Mouse (Mus musculus) CH12.LX (cell line): Measurements from ENCODE around the gene Diaph2. TPM values are rescaled to one million over a fixed set of nuclear protein-coding genes. Genes with fewer than 3 reads are reported as not detected.

Source experiments
- DNase-seq: peaks from one replicate; pipeline ENCODE4 v3.0.0-alpha.2; 2013; ENCODE audit errors: extremely low read depth
- H3K27ac ChIP-seq: 2 replicates; pipeline ENCODE4 v1.5.1; 2012; ENCODE audit warnings: low read depth, mild to moderate bottlenecking, control low read depth, moderate library complexity; ENCODE audit not compliant: insufficient read depth
- H3K27me3 ChIP-seq: replicated peaks from 2 replicates; pipeline ENCODE3; 2012; ENCODE audit warnings: inconsistent platforms
- H3K36me3 ChIP-seq, 2 experiments: replicated peaks in 1 of 2; 2 replicates each; pipeline versions ENCODE3 to v1.6.1; 2012; ENCODE audit warnings: inconsistent platforms in 1 of 2, low read length in 1 of 2, mild to moderate bottlenecking in 1 of 2, mixed read lengths in 1 of 2, moderate library complexity in 1 of 2; ENCODE audit not compliant: control insufficient read depth in 1 of 2, insufficient read depth in 1 of 2
- H3K4me1 ChIP-seq, 2 experiments: 2 replicates each; pipeline ENCODE4 v1.6.1; 2012; ENCODE audit warnings: inconsistent platforms in 1 of 2, moderate library complexity in 1 of 2; ENCODE audit not compliant: insufficient read depth in 2 of 2, control insufficient read depth in 1 of 2
- H3K4me2 ChIP-seq: 2 replicates; pipeline ENCODE4 v1.6.1; 2012; ENCODE audit warnings: low read depth, mild to moderate bottlenecking, control low read depth; ENCODE audit not compliant: poor library complexity, insufficient read depth, severe bottlenecking
- H3K4me3 ChIP-seq, 3 experiments: fragments of 150-350 bp in 1 of 3; sonication (generic) in 1 of 3; replicated peaks in 1 of 3; 2 replicates each; pipeline versions ENCODE3 to v1.5.1; 2011 to 2012; ENCODE audit warnings: low read depth in 2 of 3, low read length in 2 of 3, mild to moderate bottlenecking in 2 of 3, moderate library complexity in 2 of 3, control low read depth in 1 of 3, improper control_type of control experiment in 1 of 3, inconsistent platforms in 1 of 3, mixed read lengths in 1 of 3; ENCODE audit not compliant: poor library complexity in 1 of 3
- H3K79me2 ChIP-seq: replicated peaks from 2 replicates; pipeline ENCODE4 v1.6.1; 2012; ENCODE audit warnings: mild to moderate bottlenecking, moderate library complexity; ENCODE audit not compliant: control insufficient read depth, poor library complexity, insufficient read depth, severe bottlenecking; ENCODE audit errors: extremely low read depth
- H3K9ac ChIP-seq: 2 replicates; pipeline ENCODE4 v1.6.1; 2012; ENCODE audit warnings: low read depth, mild to moderate bottlenecking, control low read depth, moderate library complexity; ENCODE audit not compliant: insufficient read depth
- H3K9me3 ChIP-seq: replicated peaks from 2 replicates; pipeline ENCODE3; 2012; ENCODE audit warnings: low read length, inconsistent platforms, mixed read lengths
- BHLHE40 ChIP-seq: IDR thresholded peaks from 2 replicates; pipeline ENCODE4 v1.6.1; 2011; ENCODE audit warnings: mild to moderate bottlenecking, low read depth, low read length, improper control_type of control experiment
- CHD1 ChIP-seq: IDR thresholded peaks from 2 replicates; pipeline ENCODE4 v1.6.1; 2012; ENCODE audit warnings: low read depth, low read length, improper control_type of control experiment, inconsistent platforms
- CTCF ChIP-seq, 2 experiments: IDR thresholded peaks in 1 of 2; conservative IDR thresholded peaks in 1 of 2; 2 replicates each; pipeline ENCODE4 v1.5.1; 2011 to 2012; ENCODE audit warnings: low read depth in 2 of 2, low read length in 2 of 2, improper control_type of control experiment in 1 of 2, inconsistent platforms in 1 of 2, mild to moderate bottlenecking in 1 of 2, moderate library complexity in 1 of 2
- E2F4 ChIP-seq: IDR thresholded peaks from 2 replicates; pipeline ENCODE4 v1.6.1; 2011; ENCODE audit warnings: low read depth, low read length, improper control_type of control experiment; ENCODE audit not compliant: insufficient replicate concordance
- ELF1 ChIP-seq: IDR thresholded peaks from 2 replicates; pipeline ENCODE4 v1.6.1; 2014; ENCODE audit warnings: low read depth, mild to moderate bottlenecking, inconsistent platforms, low read length, improper control_type of control experiment
- ETS1 ChIP-seq: conservative IDR thresholded peaks from 2 replicates; pipeline ENCODE4 v1.6.1; 2012; ENCODE audit warnings: low read depth, mild to moderate bottlenecking, inconsistent platforms, low read length, improper control_type of control experiment, moderate library complexity
- GABPA ChIP-seq: IDR thresholded peaks from 2 replicates; pipeline ENCODE4 v1.6.1; 2012; ENCODE audit warnings: low read depth, low read length, improper control_type of control experiment, inconsistent platforms; ENCODE audit not compliant: insufficient replicate concordance
- IRF4 ChIP-seq: IDR thresholded peaks from 2 replicates; pipeline ENCODE4 v1.6.1; 2014; ENCODE audit warnings: low read depth, mild to moderate bottlenecking, inconsistent platforms, low read length, improper control_type of control experiment
- KAT2A ChIP-seq: IDR thresholded peaks from 2 replicates; pipeline ENCODE4 v1.6.1; 2012; ENCODE audit warnings: low read length, improper control_type of control experiment, inconsistent platforms; ENCODE audit not compliant: insufficient replicate concordance
- MAFK ChIP-seq: IDR thresholded peaks from 2 replicates; pipeline ENCODE4 v1.6.1; 2011; ENCODE audit warnings: low read length, improper control_type of control experiment; ENCODE audit not compliant: insufficient replicate concordance
- MXI1 ChIP-seq: IDR thresholded peaks from 2 replicates; pipeline ENCODE4 v1.6.1; 2011; ENCODE audit warnings: mild to moderate bottlenecking, low read depth, low read length, improper control_type of control experiment
- MYC ChIP-seq: IDR thresholded peaks from 2 replicates; pipeline ENCODE4 v1.6.1; 2011; ENCODE audit warnings: low read depth, mild to moderate bottlenecking, improper control_type of control experiment, low read length
- POLR2A ChIP-seq: IDR thresholded peaks from 2 replicates; pipeline ENCODE4 v1.6.1; 2011; ENCODE audit warnings: low read depth, mild to moderate bottlenecking, improper control_type of control experiment, low read length
- RAD21 ChIP-seq: IDR thresholded peaks from 2 replicates; pipeline ENCODE4 v1.6.1; 2011; ENCODE audit warnings: low read depth, mild to moderate bottlenecking, low read length, improper control_type of control experiment, moderate library complexity
- RCOR1 ChIP-seq: conservative IDR thresholded peaks from 2 replicates; pipeline ENCODE4 v1.6.1; 2012; ENCODE audit warnings: low read depth, mild to moderate bottlenecking, inconsistent platforms, low read length, improper control_type of control experiment
- TBP ChIP-seq: conservative IDR thresholded peaks from 2 replicates; pipeline ENCODE4 v1.6.1; 2011; ENCODE audit warnings: low read depth, low read length, improper control_type of control experiment
- TCF12 ChIP-seq: IDR thresholded peaks from 2 replicates; pipeline ENCODE4 v1.6.1; 2014; ENCODE audit warnings: low read depth, mild to moderate bottlenecking, inconsistent platforms, low read length, improper control_type of control experiment
- UBTF ChIP-seq: IDR thresholded peaks from 2 replicates; pipeline ENCODE4 v1.6.1; 2012; ENCODE audit warnings: low read depth, mild to moderate bottlenecking, inconsistent platforms, low read length, improper control_type of control experiment, moderate library complexity
- USF1 ChIP-seq: IDR thresholded peaks from 2 replicates; pipeline ENCODE4 v1.6.1; 2014; ENCODE audit warnings: low read depth, mild to moderate bottlenecking, inconsistent platforms, low read length, improper control_type of control experiment
- ZC3H11A ChIP-seq: IDR thresholded peaks from 2 replicates; pipeline ENCODE4 v1.6.1; 2012; ENCODE audit warnings: low read depth, mild to moderate bottlenecking, inconsistent platforms, low read length, improper control_type of control experiment
- ZKSCAN1 ChIP-seq: IDR thresholded peaks from 2 replicates; pipeline ENCODE4 v1.6.1; 2012; ENCODE audit warnings: low read depth, inconsistent platforms, low read length, improper control_type of control experiment, borderline replicate concordance
- ZNF384 ChIP-seq: IDR thresholded peaks from 2 replicates; pipeline ENCODE4 v1.6.1; 2012; ENCODE audit warnings: low read depth, low read length, improper control_type of control experiment, inconsistent platforms
- dilution Hi-C: fragments of 300-500 bp; cut with MboI; formaldehyde crosslinking; loops from 2 replicates; pipeline ENCODE4 v1.14.3; 2020; ENCODE audit warnings: low sequenced_read_pairs; ENCODE audit not compliant: extremely low pct_unique_long_range_greater_than_20kb, extremely low pct_ligation_motif_present
- in situ Hi-C: fragments of 300-500 bp; cut with MboI; formaldehyde crosslinking; loops from 3 replicates; pipeline ENCODE4 v1.14.3; 2019; ENCODE audit warnings: low sequenced_read_pairs, low pct_ligation_motif_present, low pct_unique_long_range_greater_than_20kb, mixed read lengths
- polyA plus RNA-seq: library from polyadenylated mRNA; unstranded; fragments of >175 nt; gene quantifications from 2 replicates; pipeline ENCODE4 v1.2.1, GENCODE M21; 2012; ENCODE audit warnings: low read depth; ENCODE audit not compliant: insufficient read length
- total RNA-seq, 2 experiments: library from RNA; depleted of rRNA; stranded (reverse); fragments of 300-350 nt in 1 of 2; fragments of >200 nt in 1 of 2; gene quantifications; 2 replicates each; pipeline ENCODE4 v1.2.3; 2012 to 2014

Gene Diaph2
- total and polyA plus RNA-seq, 3 experiments = not detected

DNA sequence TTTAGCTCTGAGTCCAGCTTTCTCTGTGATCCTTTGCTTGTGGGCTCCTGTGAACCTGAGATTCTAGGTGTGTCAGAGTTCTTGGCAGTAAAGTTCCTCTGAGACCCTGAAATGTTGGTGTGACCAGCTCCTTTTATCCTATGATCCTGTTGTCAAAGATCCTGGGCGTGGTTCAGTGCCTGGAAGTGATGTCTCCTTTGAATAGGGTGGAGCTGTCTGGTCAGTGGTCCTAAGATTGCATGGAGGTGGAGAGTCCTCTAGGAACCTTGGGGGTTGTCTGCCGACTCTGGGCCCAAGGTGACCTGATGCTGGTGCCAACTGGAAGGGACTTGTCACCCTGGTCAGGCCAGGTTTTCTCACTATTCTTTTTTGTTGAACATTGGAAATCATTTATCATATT, 176.3 kb downstream of the Diaph2 start:
- no peaks in the 10 kb centered on the region for H3K27me3 ChIP-seq
- no peak for DNase-seq

DNA sequence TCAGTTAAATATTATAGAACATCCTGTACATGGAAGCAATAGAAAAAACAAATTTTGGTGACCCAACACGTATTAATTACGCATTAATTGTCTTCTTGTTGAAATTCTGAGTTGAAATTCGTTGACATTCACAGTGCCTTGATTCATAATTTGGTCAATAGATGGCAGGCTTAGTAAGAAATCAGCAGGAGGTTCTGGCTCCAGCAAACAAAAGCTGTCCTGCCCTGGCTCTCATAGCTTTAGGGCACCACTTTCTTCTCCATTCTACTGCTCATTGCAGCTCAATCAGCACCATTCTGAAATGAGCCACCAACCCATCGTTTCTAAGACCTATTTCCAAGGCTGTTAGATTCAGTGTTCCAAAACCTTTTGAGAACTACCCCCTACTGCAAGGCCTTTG, 225.3 kb downstream of the Diaph2 start:
- dilution Hi-C loops = no loop called here
- H3K4me3 ChIP-seq = no peak overlapping the region

More for the DNA sequence above, 176.3 kb downstream of the Diaph2 start:
- H3K4me3 ChIP-seq = no peak overlapping the region
- no peak for TF ChIP-seq ZNF384
- TF ChIP-seq, all 38 proteins: peak for 0
- in situ Hi-C loops (no loop called here), dilution Hi-C loops (no loop called here)
- Histone ChIP-seq H3K79me2 (no peaks in the 10 kb centered on the region), H3K9ac (no peak overlapping the region), H3K4me2 (no peak overlapping the region), H3K36me3 (no peaks in the 10 kb centered on the region), H3K9me3 (no peaks in the 10 kb centered on the region), H3K4me1 (no peaks in the 10 kb centered on the region), H3K27ac (no peak overlapping the region)

GRCm38 (mm10) chrX:130008210-130008609, 258.7 kb downstream of the Diaph2 start:
- dilution Hi-C loops = no loop called here
- in situ Hi-C loops = no loop called here

More for the DNA sequence above, 225.3 kb downstream of the Diaph2 start:
- Histone ChIP-seq H3K27ac (no peak overlapping the region), H3K36me3 (no peaks in the 10 kb centered on the region), H3K4me2 (no peak overlapping the region), H3K9me3 (no peaks in the 10 kb centered on the region), H3K4me1 (no peaks in the 10 kb centered on the region), H3K9ac (no peak overlapping the region), H3K27me3 (no peaks in the 10 kb centered on the region), H3K79me2 (no peaks in the 10 kb centered on the region)
- no peak for DNase-seq
- in situ Hi-C loops = no loop called here
- TF ChIP-seq RAD21 = no peak; the same call in 1 of the 2 replicates
- no peak for TF ChIP-seq MXI1
- no peak for TF ChIP-seq KAT2A
- TF ChIP-seq ELF1 = no peak
- TF ChIP-seq ZKSCAN1 = no peak
- no peak for TF ChIP-seq ZNF384
- no peak for TF ChIP-seq USF1
- TF ChIP-seq TCF12 = no peak
- TF ChIP-seq RCOR1 = no peak
- no peak for TF ChIP-seq POLR2A
- no peak for TF ChIP-seq TBP
- no peak for TF ChIP-seq ZC3H11A
- no peak for TF ChIP-seq E2F4
- TF ChIP-seq IRF4 = no peak
- TF ChIP-seq GABPA = no peak
- TF ChIP-seq BHLHE40 = no peak
- no peak for TF ChIP-seq MYC

More at GRCm38 (mm10) chrX:130008210-130008609, 258.7 kb downstream of the Diaph2 start:
- no peak overlapping the region for H3K4me3 ChIP-seq
- DNase-seq = no peak
- TF ChIP-seq CHD1 (no peak), ZKSCAN1 (no peak), RCOR1 (no peak), MYC (no peak), POLR2A (no peak), ETS1 (no peak), GABPA (no peak), USF1 (no peak), UBTF (no peak), IRF4 (no peak), MAFK (no peak), CTCF (conservative IDR thresholded peaks at IDR 0.05 in 1 of 2, IDR thresholded peaks at IDR 0.05 in 1 of 2; ENCODE audit: low read depth in 2 of 2, low read length in 2 of 2) (no peak), ELF1 (no peak)
- H3K4me1 ChIP-seq = no peaks in the 10 kb centered on the region
- no peak overlapping the region for H3K9ac ChIP-seq
- no peaks in the 10 kb centered on the region for H3K79me2 ChIP-seq
- H3K27me3 ChIP-seq = no peaks in the 10 kb centered on the region
- no peak overlapping the region for H3K27ac ChIP-seq
- H3K36me3 ChIP-seq = no peaks in the 10 kb centered on the region
- H3K9me3 ChIP-seq = no peaks in the 10 kb centered on the region
- H3K4me2 ChIP-seq = no peak overlapping the region
